Mouse (Mus musculus) thymus, adult 2 months (tissue): ENCODE measurements around the gene Ttbk2.

Source experiments
- CTCF ChIP-seq: fragments of 200-500 bp; IDR thresholded peaks from 2 replicates; pipeline ENCODE4 v1.5.1; 2012; ENCODE audit warnings: mild to moderate bottlenecking, control low read depth, low read length, moderate library complexity, borderline replicate concordance; ENCODE audit not compliant: control insufficient read depth, poor library complexity, insufficient read depth; ENCODE audit errors: extremely low read depth
- POLR2A ChIP-seq: fragments of 200-500 bp; IDR thresholded peaks from 2 replicates; pipeline ENCODE4 v1.6.1; 2012; ENCODE audit warnings: mild to moderate bottlenecking, low read length, control low read depth, moderate library complexity; ENCODE audit not compliant: control insufficient read depth, poor library complexity, insufficient read depth; ENCODE audit errors: extremely low read depth

DNA sequence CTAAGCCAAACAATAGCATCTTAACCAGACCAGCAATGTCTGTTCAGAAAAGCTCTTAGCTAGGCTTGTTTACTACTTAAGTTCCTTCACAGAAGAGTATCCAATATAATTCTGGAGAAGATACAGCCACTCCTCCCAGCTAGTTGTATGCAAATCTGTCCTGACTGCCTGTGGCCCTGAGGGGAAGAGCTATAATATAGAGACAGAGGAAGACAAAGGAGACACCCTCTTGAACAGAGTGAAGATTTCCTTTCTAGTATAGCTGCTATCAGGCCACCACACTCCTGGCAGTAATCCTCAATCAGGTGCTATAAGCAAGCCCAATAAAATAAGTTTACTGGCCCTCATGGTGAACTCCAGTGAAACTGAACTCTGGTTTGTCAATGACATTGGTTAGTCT lies 88.5 kb downstream of the Ttbk2 start:
- TF ChIP-seq POLR2A (no peak), CTCF (no peak)
